Mouse (Mus musculus): ENCODE results near the gene Exph5. TPM values are rescaled to one million over a fixed set of nuclear protein-coding genes. Genes with fewer than 3 reads are reported as not detected.
A peak's percentile ranks its signal among the peaks of the same experiment; 100 is the strongest.

Gene Exph5
- not detected in 2 replicates for total RNA-seq (2015; ENCODE audit: low replicate concordance)
- not detected in 2 replicates for total RNA-seq (2017; ENCODE audit: low replicate concordance)

DNA sequence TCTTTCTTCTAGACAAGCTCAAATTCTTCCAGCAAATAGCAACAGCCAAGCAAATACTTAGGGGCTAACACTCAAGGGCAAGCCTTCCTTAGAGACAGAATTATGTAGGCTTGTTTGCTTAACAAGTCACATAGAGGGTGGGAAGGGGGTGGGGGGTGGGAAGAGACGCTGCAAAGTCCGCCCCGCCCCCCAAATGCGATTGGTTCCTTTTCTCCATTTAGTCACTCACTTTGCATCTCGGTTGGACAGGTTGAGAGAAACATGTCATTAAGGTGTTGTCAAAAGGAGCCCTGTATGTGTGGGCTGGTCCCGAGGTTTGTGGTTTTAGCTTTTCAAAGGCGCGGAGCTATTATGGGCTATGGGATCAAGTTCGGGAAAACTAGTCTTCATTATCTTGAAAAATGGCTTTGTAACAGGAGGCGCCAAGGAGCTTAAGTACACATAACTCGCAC lies at the start of gene Exph5:
TSS of gene Exph5 (plus strand) at position 402 of the 452 bp plus-strand sequence.
- ATAC-seq (replicated peaks; ENCODE audit: low FRiP score, poor library complexity, severe bottlenecking) = no peak

DNA sequence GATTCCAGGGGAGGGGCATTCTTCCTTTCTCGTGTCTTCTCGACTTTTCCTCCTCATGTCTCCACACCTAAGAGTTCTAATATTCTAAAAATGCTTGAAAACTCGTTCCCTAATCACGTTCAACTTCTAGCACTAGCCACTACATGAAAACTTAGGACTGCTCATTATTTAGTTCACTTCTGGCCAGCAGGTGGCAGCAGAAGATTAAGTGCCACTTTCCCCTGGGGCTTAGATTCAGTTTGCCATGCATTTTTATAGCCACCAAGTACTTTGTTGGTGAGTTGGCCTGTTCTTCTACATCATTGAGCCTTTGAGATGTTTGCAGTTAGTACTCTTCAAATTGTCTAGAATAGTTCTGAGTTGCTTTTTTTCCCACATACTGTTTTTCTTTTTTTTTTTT lies 47.1 kb upstream of the Exph5 start:
- ATAC-seq (replicated peaks; ENCODE audit: low FRiP score, poor library complexity, severe bottlenecking) = peak; percentile 72

DNA sequence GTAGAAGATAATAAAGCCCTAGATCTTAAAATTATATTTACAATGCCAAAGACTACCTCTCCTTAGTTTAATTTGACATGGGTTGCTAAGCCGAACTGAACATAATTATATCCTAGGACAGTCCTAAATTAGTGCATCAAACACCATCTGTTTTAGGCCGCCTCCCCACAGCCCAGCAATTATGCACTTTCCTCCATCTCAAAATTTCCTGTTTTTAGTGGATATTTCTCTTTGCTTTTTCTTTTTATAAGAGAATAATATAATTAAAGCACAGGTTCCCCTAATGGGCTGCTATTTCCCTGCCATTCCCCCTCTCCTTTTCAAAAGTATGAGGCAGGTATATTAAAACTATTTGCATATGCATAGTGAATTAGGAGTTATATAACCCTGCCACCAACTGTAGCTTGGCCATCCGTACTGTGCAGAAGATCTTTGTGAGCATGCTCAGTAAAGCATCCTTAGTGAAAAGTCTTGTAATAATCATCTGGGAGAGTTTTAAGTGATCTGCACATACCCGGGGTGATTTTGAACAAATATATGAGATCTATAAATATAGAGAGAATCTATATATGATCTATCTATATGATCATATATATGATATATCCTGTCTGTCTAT lies 44.7 kb upstream of the Exph5 start:
- ATAC-seq (replicated peaks; ENCODE audit: low FRiP score, poor library complexity, severe bottlenecking) = no peak

DNA sequence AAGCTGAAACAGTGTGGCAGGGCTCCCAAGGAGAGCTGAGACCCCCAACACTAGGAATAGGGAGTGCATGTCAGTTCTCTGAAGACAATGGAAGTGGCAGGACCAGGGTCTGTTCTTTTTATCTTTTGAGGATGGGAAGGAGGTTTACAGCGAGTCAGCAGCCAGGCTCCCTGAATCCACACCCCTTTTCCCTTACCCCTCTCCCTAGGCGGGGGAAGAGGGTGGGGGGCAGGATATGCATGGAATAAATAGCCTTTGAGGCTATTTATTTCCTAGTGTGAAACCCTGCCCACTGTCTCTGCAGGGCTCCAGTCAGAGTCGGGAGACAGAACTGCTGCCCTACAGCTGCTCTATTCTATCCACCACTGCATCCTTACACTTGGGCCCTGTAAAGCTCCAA lies 43.7 kb upstream of the Exph5 start:
- ATAC-seq (replicated peaks; ENCODE audit: low FRiP score, poor library complexity, severe bottlenecking) = no peak

DNA sequence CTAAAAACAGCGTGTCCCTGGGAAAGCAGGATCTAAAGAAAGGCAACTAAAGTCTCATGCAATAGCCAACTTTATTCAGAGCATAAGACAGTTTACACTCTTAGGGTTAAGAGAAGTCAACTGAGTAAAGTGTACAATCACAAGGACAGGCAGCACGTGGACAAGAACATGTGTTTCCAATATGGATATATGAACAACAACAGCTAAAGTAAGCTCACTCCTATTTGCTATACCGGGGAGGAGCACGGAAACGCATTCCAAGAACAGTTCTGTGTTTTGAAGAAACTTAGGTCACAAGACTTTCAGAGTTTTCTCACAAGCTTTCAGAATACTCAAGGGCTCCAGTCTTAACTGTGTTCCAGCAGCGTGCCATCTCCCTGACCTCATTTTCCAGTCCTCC lies 43.3 kb upstream of the Exph5 start:
- no peak for ATAC-seq (replicated peaks; ENCODE audit: low FRiP score, poor library complexity, severe bottlenecking)

DNA sequence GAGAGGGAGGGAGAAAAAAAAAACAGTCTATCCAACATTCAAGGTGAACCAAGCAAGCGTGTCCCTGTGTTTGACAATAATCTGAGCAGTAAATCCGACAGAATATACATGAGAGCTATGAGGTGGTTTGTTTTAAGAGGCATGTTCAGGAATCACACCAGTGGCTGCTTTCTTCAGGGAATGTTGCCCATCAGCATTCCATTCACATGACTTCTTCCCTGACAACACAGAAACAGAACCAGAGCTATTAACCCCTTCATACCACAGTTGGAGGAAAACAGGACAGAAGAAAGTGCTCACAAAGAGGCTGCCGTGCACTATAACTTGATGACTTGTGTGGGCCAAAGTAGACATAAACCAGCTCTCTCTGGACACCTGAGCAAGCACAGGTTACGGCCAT lies 37.1 kb upstream of the Exph5 start:
- no peak for ATAC-seq (replicated peaks; ENCODE audit: low FRiP score, poor library complexity, severe bottlenecking)

DNA sequence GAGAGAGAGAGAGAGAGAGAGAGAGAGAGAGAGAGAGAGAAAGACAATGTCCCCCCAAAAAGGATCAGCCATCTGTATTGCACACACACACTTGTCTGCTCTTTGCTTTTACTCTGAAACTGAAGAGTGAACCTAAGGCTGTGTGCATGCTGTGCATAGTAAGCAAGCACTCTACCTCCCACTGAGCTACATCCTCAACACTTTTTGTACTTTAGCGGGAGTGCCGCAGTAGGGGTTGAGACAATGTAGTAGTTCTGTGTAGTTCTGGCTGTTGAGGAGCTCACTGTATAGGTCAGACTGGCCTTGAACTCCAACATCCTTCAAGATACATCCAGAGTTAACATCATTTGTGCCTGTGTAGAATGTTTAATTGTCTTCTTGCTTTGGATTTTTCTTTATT lies 35.9 kb upstream of the Exph5 start:
- ATAC-seq (replicated peaks; ENCODE audit: low FRiP score, poor library complexity, severe bottlenecking) = no peak

DNA sequence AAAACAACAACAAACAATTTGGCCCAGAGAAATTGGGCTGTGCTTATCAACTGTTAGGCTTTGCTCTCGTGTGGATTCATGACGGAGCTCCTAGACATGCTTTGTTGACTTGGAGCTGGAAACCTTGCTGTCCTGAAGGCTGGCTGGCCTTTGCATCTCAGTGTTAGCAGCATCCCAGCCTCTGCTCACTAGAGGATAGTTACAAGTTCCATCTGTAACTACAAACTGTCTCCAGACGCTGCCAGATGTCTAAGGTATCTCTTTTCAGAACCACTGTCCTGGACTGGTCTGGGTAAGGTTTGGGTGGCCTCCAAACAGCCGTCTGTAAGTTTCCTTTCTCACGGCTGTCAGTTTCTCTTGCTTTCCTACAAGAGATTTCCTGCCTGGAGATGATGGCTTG lies 33.4 kb upstream of the Exph5 start:
- ATAC-seq (replicated peaks; ENCODE audit: low FRiP score, poor library complexity, severe bottlenecking) = no peak

DNA sequence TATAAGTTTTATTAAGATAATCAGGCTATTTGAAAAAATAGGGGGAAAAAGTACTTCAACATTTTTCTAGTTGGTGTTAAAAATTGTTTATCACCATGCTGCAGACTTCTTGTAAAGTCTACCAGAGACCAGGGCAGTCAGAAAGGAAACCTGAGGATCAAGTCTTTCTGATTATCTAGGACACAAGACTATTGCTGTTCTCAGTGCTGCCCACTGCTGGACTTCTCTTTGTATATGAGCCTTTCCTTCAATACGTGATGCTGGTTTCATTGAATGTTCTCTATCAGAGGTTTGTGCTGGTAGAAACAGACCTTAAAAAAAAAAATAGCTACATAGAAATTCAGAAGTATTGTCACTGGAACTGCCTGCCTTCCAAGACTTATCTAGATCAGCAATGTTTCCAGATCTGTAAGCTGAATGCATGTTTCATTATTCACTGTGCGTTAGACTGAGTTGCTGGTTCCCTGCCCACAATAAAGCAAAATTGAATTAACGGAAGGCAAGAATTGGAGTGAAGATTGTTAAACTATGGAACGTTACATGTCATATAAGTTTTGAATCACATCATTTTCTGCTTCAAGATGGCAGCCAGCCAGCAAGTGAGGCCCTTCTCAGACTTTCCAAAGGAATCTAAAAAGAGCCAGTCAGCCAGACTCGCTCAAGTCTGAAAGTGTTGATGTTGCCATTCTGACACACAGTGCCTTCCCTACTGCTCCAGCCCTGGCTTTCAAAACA lies 32.6 kb upstream of the Exph5 start:
- no peak for ATAC-seq (replicated peaks; ENCODE audit: low FRiP score, poor library complexity, severe bottlenecking)

DNA sequence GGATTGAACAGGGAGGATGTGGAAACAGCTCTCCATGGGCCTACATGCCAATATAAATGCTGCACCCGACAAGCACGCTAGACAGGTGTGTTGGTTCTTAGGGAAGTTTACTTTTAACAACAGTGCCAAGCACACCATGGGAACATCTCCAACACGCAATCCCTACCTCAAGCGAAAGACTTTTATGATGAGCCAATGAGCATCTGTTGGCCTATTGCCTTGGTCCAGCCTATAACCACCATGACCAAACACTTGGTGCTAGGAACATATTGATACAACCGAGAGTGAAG lies 32.1 kb upstream of the Exph5 start:
- no peak for ATAC-seq (replicated peaks; ENCODE audit: low FRiP score, poor library complexity, severe bottlenecking)

DNA sequence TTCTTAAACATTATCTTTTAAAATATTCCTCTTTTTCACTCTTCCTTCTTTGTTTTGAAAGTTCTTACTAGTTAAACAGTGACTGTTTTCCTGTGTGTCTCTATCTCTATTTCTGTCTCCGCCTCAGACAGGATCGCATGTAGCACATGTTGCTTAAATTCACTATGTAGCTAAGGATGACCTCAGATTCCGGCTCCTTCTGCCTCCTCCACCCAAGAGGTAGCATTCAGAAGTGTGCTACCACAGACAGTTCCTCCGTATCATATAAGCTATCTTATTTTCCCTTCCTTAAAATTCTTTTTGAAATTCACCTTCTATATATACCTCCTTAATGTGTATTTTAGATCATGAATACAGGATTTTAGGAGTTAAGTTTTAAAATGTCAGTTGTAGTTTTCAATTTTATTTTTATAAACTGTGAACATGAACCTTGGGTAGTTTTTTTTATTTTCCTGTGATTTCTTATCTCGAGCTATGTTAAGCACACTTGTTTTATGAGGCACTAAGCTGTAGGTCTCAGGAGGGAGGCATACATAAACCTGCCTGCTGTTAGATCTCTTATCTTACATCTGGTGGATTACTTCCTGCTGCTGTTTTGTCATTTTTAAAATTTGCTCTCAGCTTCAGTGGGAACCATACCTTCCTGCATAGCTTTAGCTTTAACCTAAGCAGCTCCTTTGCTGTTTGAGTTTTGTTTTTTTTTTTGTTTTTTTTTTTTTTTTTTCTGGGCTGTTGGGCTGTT lies 30.0 kb upstream of the Exph5 start:
- ATAC-seq (replicated peaks; ENCODE audit: low FRiP score, poor library complexity, severe bottlenecking) = no peak

DNA sequence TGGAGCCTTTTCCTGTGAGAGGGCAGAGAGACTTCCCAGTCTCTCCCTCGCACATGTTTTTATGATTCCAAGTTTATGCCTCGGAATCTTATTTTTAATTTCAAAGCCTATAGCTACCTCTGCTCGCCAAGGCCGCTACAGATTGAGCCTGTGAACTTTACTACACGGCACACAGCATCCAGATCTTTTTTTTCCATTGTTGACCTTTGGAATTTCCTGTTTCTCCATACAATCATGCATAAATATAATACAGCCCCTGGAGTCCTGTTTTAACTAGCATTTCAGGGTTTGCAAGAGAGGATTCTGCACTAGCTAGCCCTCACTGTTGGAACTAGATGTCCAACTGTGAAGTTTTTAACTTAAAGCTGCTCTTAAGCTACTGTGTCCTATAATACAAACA lies 29.3 kb upstream of the Exph5 start:
- ATAC-seq (replicated peaks; ENCODE audit: low FRiP score, poor library complexity, severe bottlenecking) = no peak

DNA sequence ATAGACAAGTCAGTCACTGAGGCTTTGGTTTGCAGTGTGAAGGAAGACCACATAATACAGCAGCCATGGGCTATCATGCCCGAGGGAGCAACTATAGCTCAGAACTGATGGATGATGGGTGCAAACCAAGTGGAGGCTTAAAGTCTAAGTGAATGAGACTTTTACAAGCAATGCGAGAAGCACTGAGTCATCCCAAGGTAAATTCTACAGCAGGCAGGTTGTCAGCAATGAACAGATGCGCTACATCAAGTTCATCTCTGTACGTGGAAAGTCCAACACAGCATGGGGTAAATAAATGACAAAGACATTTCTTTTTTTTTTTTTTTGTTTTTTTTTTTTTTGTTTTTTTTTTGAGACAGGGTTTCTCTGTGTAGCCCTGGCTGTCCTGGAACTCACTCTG lies 28.8 kb upstream of the Exph5 start:
- ATAC-seq (replicated peaks; ENCODE audit: low FRiP score, poor library complexity, severe bottlenecking) = no peak

DNA sequence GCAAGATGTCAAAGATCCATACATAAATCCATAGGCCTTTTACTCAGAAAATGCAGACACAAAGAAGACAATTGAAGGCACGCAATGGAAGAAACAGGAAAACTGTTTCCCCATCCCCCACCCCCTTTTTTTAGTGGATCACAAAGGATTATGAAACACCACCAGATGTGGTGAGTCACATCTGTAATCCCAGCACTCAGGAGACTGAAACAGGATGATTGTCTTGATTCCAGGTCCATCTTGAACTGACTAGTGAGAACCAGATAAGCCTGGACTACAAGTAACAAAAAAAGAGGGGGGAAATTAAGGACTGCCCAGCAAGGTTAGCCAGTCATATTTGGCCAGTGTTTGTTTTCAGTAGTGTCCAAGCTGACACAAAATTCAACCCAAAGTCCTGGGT lies 25.1 kb upstream of the Exph5 start:
- no peak for ATAC-seq (replicated peaks; ENCODE audit: low FRiP score, poor library complexity, severe bottlenecking)

DNA sequence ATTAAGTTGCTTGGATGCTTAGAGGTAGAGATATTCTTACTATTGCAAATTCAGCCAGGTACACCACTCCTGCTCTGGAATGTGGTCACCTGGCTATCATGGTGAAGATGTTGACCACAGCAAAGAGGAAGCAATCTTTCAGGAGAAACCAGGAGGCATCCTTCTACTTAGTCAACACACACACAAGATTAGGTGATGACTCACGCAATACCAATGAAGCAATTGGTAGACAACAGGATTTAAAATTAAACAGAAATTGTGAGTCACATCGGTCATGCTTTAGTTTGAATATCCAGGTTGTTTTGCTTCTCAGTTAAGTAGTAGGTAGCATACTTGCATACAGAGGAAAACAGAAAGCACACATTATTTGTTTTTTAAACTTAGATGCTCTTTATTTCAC lies 22.5 kb upstream of the Exph5 start:
- ATAC-seq (replicated peaks; ENCODE audit: low FRiP score, poor library complexity, severe bottlenecking) = no peak

DNA sequence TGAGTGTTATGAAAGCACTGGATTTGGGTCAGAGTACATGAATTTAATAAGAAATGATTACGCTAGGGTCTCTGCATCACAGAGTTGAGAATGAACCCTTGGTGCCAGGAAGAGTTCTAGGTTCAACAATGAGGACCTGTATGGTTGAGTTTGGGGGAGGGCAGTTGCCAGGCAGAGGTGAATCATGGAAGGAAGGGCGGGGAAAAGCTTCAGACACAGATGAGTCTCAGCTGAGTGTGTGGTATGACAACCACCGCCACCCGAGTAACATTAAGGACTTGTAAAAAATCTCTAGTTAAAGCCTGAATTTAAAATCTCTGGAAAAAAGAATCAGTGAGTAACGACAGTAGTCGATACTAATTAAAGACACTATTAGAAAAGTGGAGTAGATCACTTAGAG lies 14.7 kb upstream of the Exph5 start:
- no peak for ATAC-seq (replicated peaks; ENCODE audit: low FRiP score, poor library complexity, severe bottlenecking)

DNA sequence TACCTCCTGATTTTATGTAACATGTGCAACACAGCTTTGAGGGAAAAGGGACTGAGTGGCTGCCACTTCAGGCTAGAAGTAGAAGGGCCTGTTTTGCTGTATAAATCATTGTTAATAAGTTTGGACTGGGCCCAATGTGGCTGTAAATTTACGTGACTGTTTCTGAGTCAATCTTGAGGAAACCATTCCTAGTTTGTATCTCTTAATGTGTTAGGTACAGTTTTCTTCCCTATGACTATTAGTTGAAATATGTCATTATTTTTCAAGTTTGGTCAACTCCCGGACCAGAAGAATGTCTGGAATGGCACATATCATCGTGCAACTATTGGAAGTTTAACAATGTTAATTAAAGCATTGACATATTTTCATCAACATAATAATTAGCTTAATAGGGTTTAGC lies 11.5 kb upstream of the Exph5 start:
- no peak for ATAC-seq (replicated peaks; ENCODE audit: low FRiP score, poor library complexity, severe bottlenecking)

DNA sequence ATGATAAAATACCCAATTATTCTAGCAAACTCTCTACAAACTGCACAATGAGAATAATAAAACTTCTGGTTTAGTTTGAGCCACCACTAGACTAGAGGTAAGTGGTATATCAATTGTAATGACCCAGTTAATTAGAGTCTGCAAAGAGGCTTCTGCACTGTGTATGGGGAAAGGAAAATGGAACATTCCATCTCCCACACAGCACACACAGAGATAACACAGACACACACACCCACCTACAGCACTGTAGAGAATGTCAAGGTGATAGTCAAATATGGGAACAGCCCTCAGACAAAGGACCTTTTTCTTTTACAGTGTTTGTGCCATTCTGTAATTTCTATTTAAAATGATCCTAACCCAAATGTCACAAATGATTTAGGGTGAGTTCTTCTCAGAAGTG lies 8.6 kb upstream of the Exph5 start:
- ATAC-seq (replicated peaks; ENCODE audit: low FRiP score, poor library complexity, severe bottlenecking) = no peak

DNA sequence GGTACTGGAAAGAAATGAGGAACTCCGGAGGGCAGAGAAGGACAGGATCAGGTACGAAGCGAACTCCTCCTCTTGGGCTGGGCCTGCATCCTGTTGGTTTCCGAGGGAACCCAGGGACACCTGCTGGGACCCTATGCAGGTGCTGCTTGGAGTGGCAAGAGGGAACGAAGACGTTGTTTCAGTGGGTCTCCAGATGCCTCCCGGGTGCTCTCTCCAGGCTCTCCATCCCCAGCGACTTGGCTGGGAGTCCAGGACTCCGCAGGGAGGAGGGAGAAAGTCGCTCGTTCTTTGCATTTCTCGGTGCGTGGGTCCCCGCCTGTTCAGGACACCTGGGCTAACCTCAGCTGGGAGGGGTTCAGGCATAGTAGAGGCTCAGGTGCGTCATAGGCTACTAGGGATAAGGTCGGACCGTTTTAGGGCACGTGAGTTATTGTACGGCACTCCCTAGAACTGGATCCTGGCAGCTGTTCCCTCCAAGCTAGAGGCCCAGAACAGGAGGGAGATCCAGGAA lies 386 bp downstream of the Exph5 start:
- ATAC-seq (replicated peaks; ENCODE audit: low FRiP score, poor library complexity, severe bottlenecking) = no peak

DNA sequence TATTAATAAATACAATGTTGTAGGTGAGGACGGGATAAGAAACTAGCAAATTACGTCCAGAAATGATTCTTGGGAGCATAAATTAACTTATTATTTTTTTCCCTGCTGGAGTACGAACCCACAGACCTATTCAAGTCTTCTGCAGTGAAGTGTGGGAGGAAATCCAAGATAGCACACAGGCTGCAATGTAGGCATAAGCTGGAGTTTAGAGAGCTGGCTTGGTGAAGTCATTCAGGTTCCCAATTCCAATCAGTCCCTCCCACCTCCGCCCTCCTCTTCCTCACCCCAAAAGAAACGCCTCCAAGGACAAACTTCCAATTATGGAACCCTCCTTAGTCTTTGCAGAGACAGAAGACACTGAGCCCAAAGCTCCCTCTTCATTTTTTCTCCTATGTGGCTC lies 945 bp downstream of the Exph5 start:
- ATAC-seq (replicated peaks; ENCODE audit: low FRiP score, poor library complexity, severe bottlenecking) = no peak

DNA sequence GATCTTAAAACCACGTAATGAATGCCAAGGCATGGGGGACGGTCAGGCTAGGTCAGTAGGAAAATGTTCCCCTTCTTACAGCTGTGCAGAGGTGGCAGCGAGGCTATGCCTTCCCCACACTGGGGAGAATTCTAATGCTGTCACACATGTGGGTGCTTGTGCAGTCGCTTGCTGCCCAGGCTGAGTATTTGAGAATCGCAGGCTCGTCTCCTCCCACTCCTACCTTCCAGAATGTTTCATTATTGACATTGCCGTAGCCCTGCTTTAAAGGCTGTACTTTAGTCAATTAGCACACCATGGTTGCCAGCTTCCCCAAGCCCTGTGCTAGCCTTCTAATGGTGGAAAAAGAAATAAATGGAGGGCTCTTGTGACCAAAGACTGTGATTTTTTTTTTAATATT lies 6.4 kb downstream of the Exph5 start:
- ATAC-seq (replicated peaks; ENCODE audit: low FRiP score, poor library complexity, severe bottlenecking) = no peak

All from erythroid progenitor cell, adult 5-6 weeks (primary cell).